Mouse (Mus musculus) liver, postnatal 0 days (tissue): Measurements from ENCODE around the gene Zcchc7. TPM values are rescaled to one million over a fixed set of nuclear protein-coding genes. Genes with fewer than 3 reads are reported as not detected.

Experiments used
- ATAC-seq: fragments of 200-750 bp; cut with Nextera tagmentation; 2 replicates; pipeline ENCODE4 v1.8.0; 2017; ENCODE audit warnings: mild to moderate bottlenecking, moderate library complexity
- DNase-seq: peaks from one replicate; pipeline ENCODE4 v3.0.0-alpha.2; 2016
- H3K27ac ChIP-seq: fragments of 300-500 bp; sonication (generic); 2 replicates; pipeline ENCODE4 v1.5.1; 2014; ENCODE audit warnings: antibody characterized with exemption, moderate library complexity, mild to moderate bottlenecking, low read depth
- H3K27me3 ChIP-seq: fragments of 300-500 bp; sonication (generic); 2 replicates; pipeline ENCODE4 v1.6.1; 2014; ENCODE audit warnings: low read length, control low read depth, mixed read lengths; ENCODE audit not compliant: insufficient read depth
- H3K36me3 ChIP-seq: fragments of 300-500 bp; sonication (generic); replicated peaks from 2 replicates; pipeline ENCODE4 v1.6.1; 2014; ENCODE audit warnings: mild to moderate bottlenecking, control low read depth, low read length, moderate library complexity, mixed read lengths; ENCODE audit not compliant: insufficient read depth
- H3K4me1 ChIP-seq: fragments of 300-500 bp; sonication (generic); 2 replicates; pipeline ENCODE4 v1.6.1; 2014; ENCODE audit warnings: antibody characterized with exemption, mild to moderate bottlenecking, control low read depth; ENCODE audit not compliant: insufficient read depth
- H3K4me2 ChIP-seq: fragments of 300-500 bp; sonication (generic); 2 replicates; pipeline ENCODE4 v1.6.1; 2014; ENCODE audit warnings: low read depth, mild to moderate bottlenecking, low read length, moderate library complexity, mixed read lengths
- H3K4me3 ChIP-seq: fragments of 300-500 bp; sonication (generic); 2 replicates; pipeline ENCODE4 v1.5.1; 2014; ENCODE audit warnings: low read depth, low read length
- H3K9ac ChIP-seq: fragments of 300-500 bp; sonication (generic); replicated peaks from 2 replicates; pipeline ENCODE4 v1.6.1; 2014; ENCODE audit warnings: mild to moderate bottlenecking, moderate library complexity
- H3K9me3 ChIP-seq: fragments of 300-500 bp; sonication (generic); 2 replicates; pipeline ENCODE4 v1.6.1; 2016; ENCODE audit warnings: mild to moderate bottlenecking, control low read depth, low read length, mixed read lengths
- CTCF ChIP-seq: sonication (generic); IDR thresholded peaks from 2 replicates; pipeline ENCODE4 v1.5.1; 2016; ENCODE audit warnings: antibody characterized with exemption, low read depth
- EP300 ChIP-seq: IDR thresholded peaks from 2 replicates; pipeline ENCODE4 v1.6.1; 2016; ENCODE audit warnings: antibody characterized with exemption, low read depth, mild to moderate bottlenecking
- WGBS: fragments of 180-500 bp; shearing (Covaris S2); extraction: QIAGEN DNeasy Blood & Tissue Kit; methylation state at CpG from one replicate; pipeline ENCODE4 v1.1.7; 2014; ENCODE audit not compliant: insufficient replicate concordance; 5-methylcytosine and 5-hydroxymethylcytosine counted together
- polyA plus RNA-seq: library from polyadenylated mRNA; unstranded; fragments of >200 nt; fragmentation: Nextera tagmentation; extraction: Ambion mirVana; gene quantifications from 2 replicates; pipeline ENCODE4 v1.2.1, GENCODE M21; 2015

The Zcchc7 gene
- polyA plus RNA-seq, 1 experiment from 2014 or later = 19.6 TPM

DNA sequence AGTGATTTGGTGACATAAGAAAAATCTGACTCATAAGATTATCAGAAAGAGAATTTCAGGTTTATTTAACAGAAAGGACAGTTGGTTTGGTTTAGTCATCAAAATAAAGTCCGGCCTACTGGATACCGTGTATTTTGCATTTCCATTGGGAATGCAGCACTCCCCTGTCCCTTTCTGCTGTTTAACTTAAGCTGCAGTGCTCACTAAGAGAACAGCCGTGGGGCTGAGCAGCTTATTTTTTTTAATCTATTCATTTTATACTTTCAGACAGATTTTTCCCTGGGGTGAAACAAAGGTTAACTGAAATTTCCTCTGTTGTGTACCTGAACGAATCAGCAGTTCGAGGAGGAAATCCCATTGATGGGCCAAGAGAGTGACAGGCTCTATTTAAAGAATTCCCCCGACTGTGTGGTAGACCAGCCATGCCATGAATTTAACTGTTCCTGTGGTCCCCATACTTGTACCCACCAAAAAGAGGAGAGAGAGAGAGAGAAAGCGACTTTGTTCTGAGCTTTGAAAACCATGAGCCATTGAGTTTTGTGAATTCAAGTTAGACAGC is 124.5 kb downstream of the Zcchc7 start:
- no peak overlapping the region for H3K27ac ChIP-seq
- WGBS = 56% methylated on average over 7 of the region's 7 CpGs
- TF ChIP-seq EP300 (no peak), CTCF (no peak)
- no peaks in the 10 kb centered on the region for H3K36me3 ChIP-seq
- no peak overlapping the region for H3K4me3 ChIP-seq
- DNase-seq = no peak
- no peak for ATAC-seq
- no peak overlapping the region for H3K9ac ChIP-seq
- no peaks in the 10 kb centered on the region for H3K4me1 ChIP-seq
- no peaks in the 10 kb centered on the region for H3K27me3 ChIP-seq
- no peaks in the 10 kb centered on the region for H3K9me3 ChIP-seq
- H3K4me2 ChIP-seq = 0 out of 2 replicates have a peak overlapping the region, but pooled peaks have one; percentile 4

- no peak overlapping the region for H3K27ac ChIP-seq
- ATAC-seq (no peak), DNase-seq (no peak)
- no peaks in the 10 kb centered on the region for H3K9me3 ChIP-seq
- H3K36me3 ChIP-seq = no peaks in the 10 kb centered on the region
- no peaks in the 10 kb centered on the region for H3K27me3 ChIP-seq
- no peak overlapping the region for H3K4me3 ChIP-seq
- 73% methylated on average over 6 of the region's 6 CpGs for WGBS
- H3K4me2 ChIP-seq = no peak overlapping the region
- no peak for TF ChIP-seq CTCF
- TF ChIP-seq EP300 = no peak
- no peak overlapping the region for H3K9ac ChIP-seq
- H3K4me1 ChIP-seq = no peaks in the 10 kb centered on the region
Observed at GRCm38 (mm10) chr4:44886143-44886542, 130.5 kb downstream of the Zcchc7 start.

DNA sequence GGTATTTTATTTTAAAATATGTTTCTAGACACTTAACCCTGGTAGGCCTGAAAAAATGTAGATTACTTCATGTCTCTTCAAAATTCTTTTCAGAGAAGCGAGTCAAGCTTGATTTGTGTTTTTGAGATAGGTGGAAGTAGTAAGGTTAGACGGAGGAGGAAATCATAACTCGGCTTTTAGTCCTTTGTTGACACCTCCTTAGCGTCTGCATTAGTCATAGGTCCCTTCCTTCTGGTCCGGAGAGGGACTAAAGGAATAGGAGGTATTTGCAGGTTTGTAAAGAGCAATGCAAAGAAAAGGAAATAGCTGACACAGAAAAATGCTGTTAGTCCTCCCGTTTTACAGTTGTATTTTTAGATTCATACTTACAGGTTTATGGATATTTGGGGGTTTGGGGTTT is 135.7 kb downstream of the Zcchc7 start:
- DNase-seq (no peak), ATAC-seq (no peak)
- Histone ChIP-seq H3K9me3 (no peaks in the 10 kb centered on the region), H3K9ac (no peak overlapping the region), H3K4me2 (no peak overlapping the region), H3K4me1 (peaks cover 4% of the 10 kb centered on the region), H3K27me3 (no peaks in the 10 kb centered on the region), H3K36me3 (peaks cover 9% of the 10 kb centered on the region), H3K4me3 (no peak overlapping the region), H3K27ac (no peak overlapping the region)
- TF ChIP-seq EP300 = no peak
- TF ChIP-seq CTCF = no peak
- 56% methylated on average over 6 of the region's 6 CpGs for WGBS

DNA sequence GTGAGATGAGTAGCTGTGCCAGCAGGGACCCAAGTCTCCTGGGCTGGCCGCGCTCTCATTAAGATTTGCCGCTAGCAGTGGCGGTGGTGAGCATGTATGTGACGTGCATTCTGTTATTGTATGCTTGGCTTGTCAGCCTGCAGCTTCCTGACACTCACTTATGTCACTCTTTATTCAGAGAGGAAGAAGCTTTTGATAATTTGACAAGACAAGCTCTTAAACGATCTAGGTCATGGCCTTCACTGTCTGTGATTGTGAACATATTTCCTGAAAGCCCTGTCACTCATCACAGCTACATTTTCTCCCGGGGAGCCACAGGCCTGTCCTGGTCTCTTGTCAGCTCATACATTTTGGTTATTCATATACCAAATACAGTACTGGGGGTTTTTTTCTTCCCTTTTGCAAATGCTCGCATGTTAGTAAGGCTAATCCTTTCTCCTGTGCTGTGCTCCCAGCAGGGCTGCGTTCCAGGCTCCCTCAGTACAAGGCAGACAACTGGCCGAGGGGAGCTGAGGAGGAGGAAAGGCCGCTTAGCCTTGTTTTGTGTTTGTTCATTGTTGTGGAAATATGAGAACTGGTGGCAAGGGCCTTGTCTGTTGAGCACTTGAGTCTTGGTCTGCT is 150.1 kb downstream of the Zcchc7 start:
- 65% methylated on average over 11 of the region's 11 CpGs for WGBS
- no peak for ATAC-seq
- Histone ChIP-seq H3K27ac (peak overlapping the region; percentile 69), H3K36me3 (0 out of 2 replicates have a peak, but pooled peaks cover 2% of the 10 kb centered on the region), H3K4me3 (no peak overlapping the region), H3K9me3 (no peaks in the 10 kb centered on the region), H3K27me3 (no peaks in the 10 kb centered on the region), H3K4me1 (no peaks in the 10 kb centered on the region), H3K9ac (no peak overlapping the region), H3K4me2 (no peak overlapping the region)
- TF ChIP-seq CTCF = no peak
- TF ChIP-seq EP300 = no peak
- DNase-seq = no peak

DNA sequence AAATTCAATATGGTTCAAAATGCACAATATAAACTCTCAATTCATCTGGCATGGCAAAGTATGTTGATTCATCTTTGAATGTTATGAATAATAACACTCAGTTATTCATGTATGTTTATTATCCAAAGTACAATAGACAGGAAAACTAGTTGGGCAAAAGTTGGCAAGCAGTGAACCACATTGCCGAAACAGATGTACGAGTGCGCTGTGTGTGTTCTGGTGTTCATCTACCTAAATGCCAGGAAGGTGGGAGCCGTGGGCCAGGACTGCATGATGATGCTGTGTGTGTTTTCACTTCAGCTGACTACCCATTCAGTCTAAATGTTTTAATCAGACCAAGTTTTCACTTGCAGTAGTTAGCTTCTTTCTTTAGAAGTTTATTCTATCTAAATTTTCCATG is 150.7 kb downstream of the Zcchc7 start:
- WGBS = 81% methylated on average over 4 of the region's 4 CpGs
- no peak overlapping the region; the same call in 1 of the 2 replicates for H3K27ac ChIP-seq

DNA sequence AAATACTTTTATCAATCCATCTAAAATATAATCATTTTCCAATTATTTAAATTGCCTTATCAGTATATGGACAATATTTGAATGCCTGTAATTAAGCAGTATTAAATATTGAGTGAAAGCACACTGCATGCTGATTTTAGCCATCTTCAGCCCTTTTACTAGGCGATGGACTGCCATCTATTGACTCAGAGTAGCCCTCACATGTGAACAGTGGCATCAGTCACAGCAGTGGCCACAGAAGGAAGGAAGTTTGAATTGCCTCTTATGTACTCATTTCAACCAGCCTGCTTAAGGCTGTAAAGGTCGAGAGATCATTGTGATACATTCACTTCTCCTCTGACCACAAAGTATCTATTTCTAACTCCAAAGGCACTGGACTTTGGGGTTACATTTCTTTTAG is 154.4 kb downstream of the Zcchc7 start:
- peak; percentile 63 for TF ChIP-seq CTCF
- no peak for TF ChIP-seq EP300
- 33% methylated on average over 2 of the region's 2 CpGs for WGBS
- no peaks in the 10 kb centered on the region for H3K27me3 ChIP-seq
- no peaks in the 10 kb centered on the region for H3K9me3 ChIP-seq
- ATAC-seq = no peak
- no peak overlapping the region for H3K4me3 ChIP-seq
- H3K4me1 ChIP-seq = no peaks in the 10 kb centered on the region
- no peak overlapping the region for H3K9ac ChIP-seq
- no peak overlapping the region for H3K27ac ChIP-seq
- no peak for DNase-seq
- H3K36me3 ChIP-seq = no peaks in the 10 kb centered on the region
- H3K4me2 ChIP-seq = no peak overlapping the region

More for the DNA sequence above, 150.7 kb downstream of the Zcchc7 start:
- Histone ChIP-seq H3K27me3 (no peaks in the 10 kb centered on the region), H3K9ac (no peak overlapping the region), H3K36me3 (0 out of 2 replicates have a peak, but pooled peaks cover 2% of the 10 kb centered on the region), H3K9me3 (no peaks in the 10 kb centered on the region), H3K4me2 (no peak overlapping the region), H3K4me1 (no peaks in the 10 kb centered on the region), H3K4me3 (no peak overlapping the region)
- TF ChIP-seq CTCF = no peak
- TF ChIP-seq EP300 = no peak
- ATAC-seq (no peak), DNase-seq (no peak)
